Mouse (Mus musculus) ovary, adult 10 weeks (tissue): ENCODE data around the gene Pold1. TPM values are rescaled to one million over a fixed set of nuclear protein-coding genes. Genes with fewer than 3 reads are reported as not detected.

Source experiments
- polyA plus RNA-seq: library from polyadenylated mRNA; stranded (reverse); fragments of 350-450 nt; fragmentation: Illumina TruSeq; extraction: RNeasy Lipid Tissue Mini Kit (QIAGEN cat#74804); gene quantifications from one replicate; pipeline ENCODE4 v1.2.3, GENCODE M21; 2014

The Pold1 gene
- not detected for polyA plus RNA-seq

DNA sequence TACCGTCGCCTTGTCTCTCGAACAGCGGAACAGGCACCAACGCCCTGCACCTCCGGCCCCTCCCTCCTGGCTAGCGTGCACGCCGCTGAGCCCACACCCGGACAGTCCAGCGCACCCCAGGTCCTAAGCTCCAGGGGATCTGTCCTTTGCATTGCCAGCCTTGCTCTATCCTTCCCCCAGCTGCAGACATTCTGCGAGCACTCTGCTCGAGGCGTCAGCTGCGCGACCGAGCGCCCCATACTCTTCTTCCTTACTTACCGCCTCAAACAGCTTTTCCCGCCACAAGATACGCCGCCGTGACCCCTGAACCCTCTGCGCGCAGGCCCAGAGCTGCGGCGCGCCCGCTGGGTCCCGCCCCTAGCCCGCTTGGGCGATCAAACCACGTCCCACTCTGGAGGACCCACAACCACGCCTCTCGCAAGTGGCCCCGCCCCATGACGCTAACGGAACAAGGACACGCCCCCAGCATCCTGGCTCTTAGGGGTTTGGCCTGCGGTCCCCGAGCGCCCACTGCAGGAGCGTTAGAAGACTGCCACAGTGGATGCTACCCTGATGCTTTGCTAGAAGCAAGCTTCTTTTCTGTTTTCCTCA lies at the start of gene Pold1:
Gene Pold1 (minus strand): TSS at position 353 of the 591 bp plus-strand sequence.

DNA sequence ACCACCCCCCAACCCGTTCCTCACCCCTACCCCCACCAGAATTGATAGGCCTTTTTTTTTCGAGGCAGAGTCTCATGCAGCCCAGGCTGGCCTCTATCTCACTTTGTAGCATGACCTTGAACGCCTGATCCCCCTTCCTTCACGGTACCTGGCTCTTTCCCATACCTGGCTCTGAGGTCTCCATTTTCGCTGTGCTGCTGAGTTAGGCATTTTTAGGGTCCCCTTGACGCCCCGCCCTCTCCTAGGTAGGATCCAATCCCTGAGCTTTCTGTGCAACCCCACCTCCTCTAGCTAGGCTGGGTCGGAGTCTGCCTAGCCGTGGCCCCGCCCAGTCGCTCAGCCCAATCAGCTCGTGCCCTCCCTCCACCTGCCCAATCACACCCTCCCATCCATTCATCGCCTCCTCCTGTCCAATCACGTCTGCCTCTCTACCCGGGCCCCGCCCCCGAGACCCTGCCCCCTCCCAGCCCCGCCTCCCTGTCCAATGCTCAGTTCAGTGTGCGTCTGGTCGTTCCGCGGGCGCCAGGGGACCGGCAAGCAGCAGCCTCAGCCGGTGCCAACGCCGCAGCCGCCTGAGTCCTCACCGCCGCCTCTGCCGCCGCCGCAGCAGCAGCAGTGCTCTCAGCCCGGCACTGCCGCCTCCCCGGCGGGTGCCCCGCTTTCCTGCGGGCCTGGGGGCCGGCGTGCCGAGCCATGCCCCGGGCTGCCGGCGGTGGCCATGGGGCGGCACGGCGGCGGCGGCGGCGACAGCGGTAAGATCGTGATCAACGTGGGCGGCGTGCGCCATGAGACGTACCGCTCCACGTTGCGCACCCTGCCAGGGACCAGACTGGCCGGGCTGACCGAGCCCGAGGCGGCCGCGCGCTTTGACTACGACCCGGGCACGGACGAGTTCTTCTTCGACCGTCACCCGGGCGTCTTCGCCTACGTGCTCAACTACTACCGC lies 42.0 kb upstream of the Pold1 start, which contains the start of gene Kcnc3:
Gene Kcnc3 (plus strand): TSS at position 263 of the 946 bp plus-strand sequence.

DNA sequence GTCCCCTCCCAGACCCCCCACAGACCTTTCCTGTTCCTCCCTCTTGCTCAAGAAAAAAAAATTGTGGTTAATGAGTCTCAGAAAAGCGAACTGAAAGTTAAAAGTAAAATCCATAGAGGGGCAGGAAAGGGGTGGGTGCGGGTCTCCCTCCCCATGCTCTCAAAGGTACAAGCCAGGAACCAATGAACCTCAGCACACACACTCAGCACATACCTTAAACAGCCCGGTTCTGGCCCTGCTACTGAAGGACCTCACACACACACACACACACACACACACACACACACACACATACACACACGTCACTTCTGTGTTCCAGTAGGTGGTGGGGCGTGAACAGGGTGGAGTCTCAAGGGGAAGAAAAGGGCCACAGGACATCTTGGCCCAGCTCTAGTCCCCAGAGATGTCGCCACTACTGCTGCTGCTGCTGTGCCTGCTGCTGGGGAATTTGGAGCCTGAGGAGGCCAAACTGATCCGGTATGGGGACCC lies 23.6 kb upstream of the Pold1 start, which contains the start of gene Napsa:
Gene Napsa (plus strand): TSS at position 168 of the 489 bp plus-strand sequence.

DNA sequence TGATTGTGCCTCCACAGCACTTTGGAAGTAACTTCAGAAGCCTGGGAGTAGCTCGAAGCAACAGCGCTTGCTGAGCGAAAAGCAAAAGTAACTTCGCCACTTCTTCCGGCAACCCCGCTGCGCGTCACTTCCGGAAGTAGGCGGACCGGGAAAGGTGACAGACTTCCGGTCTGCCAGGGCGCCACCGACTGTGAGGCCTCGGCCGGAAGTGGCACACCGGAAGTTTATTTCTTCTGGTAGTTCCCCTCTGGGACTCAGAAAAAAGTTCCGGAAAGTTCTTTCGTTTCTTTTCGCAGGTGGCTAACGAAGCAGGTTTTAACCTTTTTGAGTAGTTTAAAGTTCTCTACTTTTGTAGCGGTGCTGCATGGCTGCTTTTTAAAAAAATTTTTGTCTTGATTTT lies 5.2 kb upstream of the Pold1 start, which contains the start of gene Nr1h2:
Gene Nr1h2 (minus strand): TSS at position 126 of the 400 bp plus-strand sequence.

DNA sequence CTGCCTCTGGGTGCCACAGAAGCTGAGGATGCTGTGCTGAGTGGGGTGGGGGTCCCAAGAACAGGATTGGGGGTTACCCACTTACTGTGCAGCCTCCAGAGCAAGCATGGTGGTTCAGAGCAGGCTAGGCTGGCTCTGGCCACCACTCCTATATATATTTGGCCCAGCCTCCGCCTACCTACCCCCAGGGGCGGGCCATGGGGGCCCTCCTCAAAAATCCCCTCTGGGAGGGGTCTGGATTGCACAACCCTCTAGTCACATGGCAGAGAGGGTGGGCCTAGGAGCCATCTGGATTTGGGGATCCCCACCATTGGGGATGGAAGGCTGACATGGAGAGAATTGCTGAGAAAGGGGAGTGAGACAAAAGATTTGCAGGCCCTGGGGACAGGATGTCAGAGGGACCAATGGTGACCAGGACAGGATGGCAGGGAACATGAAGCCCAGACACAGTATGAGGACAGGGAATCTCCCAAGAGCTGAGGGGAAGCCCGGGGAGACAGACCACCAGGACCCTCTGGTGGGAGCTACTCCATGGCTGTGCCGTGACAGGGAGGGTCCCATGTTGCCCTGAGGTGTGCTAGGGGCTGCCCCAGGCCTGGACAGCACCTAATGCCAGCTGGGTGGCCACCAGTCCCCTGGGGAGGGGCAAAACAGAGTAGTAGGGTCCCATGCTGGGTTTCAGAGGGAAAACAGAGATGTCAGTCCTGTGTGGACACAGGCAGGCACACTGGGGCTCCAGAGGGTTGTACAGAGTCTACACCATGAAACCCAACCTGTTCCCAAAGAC lies 16.5 kb downstream of the Pold1 start, which contains the start of gene Spib:
Gene Spib (minus strand): TSS at position 126 of the 787 bp plus-strand sequence.

DNA sequence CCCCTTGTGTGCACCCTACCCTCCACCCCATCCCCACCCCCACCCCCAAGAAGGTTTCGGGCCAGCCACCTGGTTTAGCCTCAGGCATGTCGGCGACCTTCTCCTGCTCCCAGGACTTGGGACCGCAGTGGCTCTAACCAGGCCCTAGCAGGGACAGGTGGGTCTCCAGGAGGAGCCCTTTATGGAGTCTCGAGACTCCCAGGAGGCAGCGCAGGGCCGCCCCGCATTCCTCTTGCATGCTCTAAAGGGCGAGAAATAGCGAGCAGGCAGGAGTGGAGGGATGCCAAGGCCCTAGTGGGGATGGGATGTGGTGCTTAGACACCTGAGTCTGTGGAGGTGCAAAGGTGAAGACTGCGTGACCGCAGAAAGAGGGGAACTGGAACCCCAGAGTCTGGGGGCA lies 24.1 kb downstream of the Pold1 start, which contains the start of gene Mybpc2:
Gene Mybpc2 (minus strand): TSS at position 155 of the 400 bp plus-strand sequence.

DNA sequence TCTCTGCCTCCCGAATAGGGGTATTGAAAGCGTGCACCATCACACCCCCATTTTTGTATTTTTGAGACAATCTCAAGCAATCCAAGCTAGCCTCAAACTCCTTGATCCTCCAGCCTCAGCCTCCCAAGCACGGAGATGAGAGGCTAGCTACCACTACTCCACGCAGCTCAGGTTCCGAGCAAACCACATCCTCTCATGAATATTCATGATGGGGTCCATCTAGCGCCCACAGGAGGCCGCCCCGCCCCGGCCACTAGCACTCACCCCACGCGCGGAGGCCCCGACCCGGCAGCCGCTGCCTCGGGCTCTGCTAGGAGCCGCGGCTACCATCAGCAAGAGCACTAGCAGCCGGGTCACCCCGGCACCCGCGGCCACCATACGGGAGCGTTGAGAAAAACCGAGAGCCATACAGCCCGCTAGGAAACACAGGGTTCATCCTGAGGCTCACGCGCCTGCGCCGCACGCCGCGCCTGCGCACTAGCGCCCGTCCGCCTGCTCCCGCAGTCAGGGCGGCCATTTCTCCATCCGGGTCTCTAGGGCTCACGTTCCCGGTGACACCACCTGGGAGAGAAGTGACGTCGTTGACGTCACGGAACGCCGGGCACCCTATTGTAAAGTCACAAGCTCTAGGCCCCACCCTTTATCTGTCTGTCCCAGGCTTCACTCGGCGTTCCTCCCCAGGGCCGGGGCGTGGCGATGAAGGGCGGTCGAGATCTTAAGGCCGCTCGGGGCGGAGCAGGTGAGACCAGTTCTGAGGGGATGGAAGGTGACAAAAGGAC lies 52.5 kb downstream of the Pold1 start, which contains the start of the genes Emc10 and Fam71e1:
Gene Emc10 (minus strand): TSS at position 538 of the 779 bp plus-strand sequence.
Gene Fam71e1 (plus strand): TSS at position 590 of the 779 bp plus-strand sequence.

Other genes starting within 250 kb of the Pold1 start
- gene Clec11a, start 241.9 kb downstream of the Pold1 start, polyA plus RNA-seq: 2.9 TPM
- gene Shank1, start 238.6 kb downstream of the Pold1 start, polyA plus RNA-seq: 0.06 TPM
- not detected for gene Syt3, start 164.7 kb downstream of the Pold1 start, polyA plus RNA-seq
- gene 1700008O03Rik, start 163.0 kb downstream of the Pold1 start, polyA plus RNA-seq: not detected
- gene Lrrc4b, start 119.8 kb downstream of the Pold1 start, polyA plus RNA-seq: 0.26 TPM
- not detected for gene Aspdh, start 83.5 kb downstream of the Pold1 start, polyA plus RNA-seq
- gene Josd2, start 80.9 kb downstream of the Pold1 start, polyA plus RNA-seq: not detected
- 1.5 TPM for gene Emc10, start 52.3 kb downstream of the Pold1 start, polyA plus RNA-seq
- gene Fam71e1, start 52.3 kb downstream of the Pold1 start, polyA plus RNA-seq: not detected
- not detected for gene Mybpc2, start 24.2 kb downstream of the Pold1 start, polyA plus RNA-seq
- not detected for gene Spib, start 16.8 kb downstream of the Pold1 start, polyA plus RNA-seq
- gene Nr1h2, start 5.1 kb upstream of the Pold1 start, polyA plus RNA-seq: not detected
- not detected for gene Napsa, start 23.5 kb upstream of the Pold1 start, polyA plus RNA-seq
- not detected for gene Kcnc3, start 41.8 kb upstream of the Pold1 start, polyA plus RNA-seq
- gene Myh14, start 122.0 kb upstream of the Pold1 start, polyA plus RNA-seq: not detected
- not detected for gene Izumo2, start 159.9 kb upstream of the Pold1 start, polyA plus RNA-seq
- gene Vrk3, start 199.6 kb upstream of the Pold1 start, polyA plus RNA-seq: 3.8 TPM
- 2.2 TPM for gene Zfp473, start 202.2 kb upstream of the Pold1 start, polyA plus RNA-seq